Mouse (Mus musculus) kidney, embryonic 14.5 days (tissue): ENCODE results near the gene Mturn. TPM values are rescaled to one million over a fixed set of nuclear protein-coding genes. Genes with fewer than 3 reads are reported as not detected.

ENCODE experiments used
- ATAC-seq: fragments of 200-750 bp; cut with Nextera tagmentation; 2 replicates; pipeline ENCODE4 v1.8.0; 2017; ENCODE audit warnings: moderate number of reproducible peaks, mild to moderate bottlenecking, moderate TSS enrichment, moderate library complexity; ENCODE audit not compliant: low FRiP score, low TSS enrichment
- H3K27ac ChIP-seq: fragments of 300-500 bp; sonication (generic); 2 replicates; pipeline ENCODE4 v1.5.1; 2014; ENCODE audit warnings: low read depth, mild to moderate bottlenecking, low read length, moderate library complexity, mixed read lengths
- H3K27me3 ChIP-seq: fragments of 300-500 bp; sonication (generic); 2 replicates; pipeline ENCODE4 v1.6.1; 2014; ENCODE audit warnings: mild to moderate bottlenecking, low read length; ENCODE audit not compliant: control insufficient read depth, insufficient read depth
- H3K36me3 ChIP-seq: fragments of 300-500 bp; sonication (generic); 2 replicates; pipeline ENCODE4 v1.6.1; 2014; ENCODE audit warnings: low read length, mixed read lengths; ENCODE audit not compliant: control insufficient read depth, insufficient read depth
- H3K4me1 ChIP-seq: fragments of 300-500 bp; sonication (generic); 2 replicates; pipeline ENCODE4 v1.6.1; 2014; ENCODE audit warnings: low read length, mixed read lengths; ENCODE audit not compliant: control insufficient read depth, insufficient read depth
- H3K4me2 ChIP-seq: fragments of 300-500 bp; sonication (generic); replicated peaks from 2 replicates; pipeline ENCODE4 v1.6.1; 2014; ENCODE audit warnings: low read depth, mild to moderate bottlenecking, low read length
- H3K4me3 ChIP-seq: fragments of 300-500 bp; sonication (generic); 2 replicates; pipeline ENCODE4 v1.5.1; 2014; ENCODE audit warnings: mild to moderate bottlenecking, low read length
- H3K9ac ChIP-seq: fragments of 300-500 bp; sonication (generic); 2 replicates; pipeline ENCODE4 v1.6.1; 2014; ENCODE audit warnings: low read depth, mild to moderate bottlenecking, low read length, moderate library complexity
- H3K9me3 ChIP-seq: fragments of 300-500 bp; sonication (generic); 2 replicates; pipeline ENCODE4 v1.6.1; 2016; ENCODE audit warnings: low read length; ENCODE audit not compliant: control insufficient read depth
- WGBS: fragments of 180-500 bp; shearing (Covaris S2); extraction: QIAGEN DNeasy Blood & Tissue Kit; methylation state at CpG from one replicate; pipeline ENCODE4 v1.1.7; 2014; 5-methylcytosine and 5-hydroxymethylcytosine counted together
- polyA plus RNA-seq: library from polyadenylated mRNA; unstranded; fragments of >200 nt; fragmentation: Nextera tagmentation; extraction: Ambion mirVana; gene quantifications from 2 replicates; pipeline ENCODE4 v1.2.1, GENCODE M21; 2014

Mturn gene
- polyA plus RNA-seq, 1 experiment from 2014 or later, result 4.2 TPM

DNA sequence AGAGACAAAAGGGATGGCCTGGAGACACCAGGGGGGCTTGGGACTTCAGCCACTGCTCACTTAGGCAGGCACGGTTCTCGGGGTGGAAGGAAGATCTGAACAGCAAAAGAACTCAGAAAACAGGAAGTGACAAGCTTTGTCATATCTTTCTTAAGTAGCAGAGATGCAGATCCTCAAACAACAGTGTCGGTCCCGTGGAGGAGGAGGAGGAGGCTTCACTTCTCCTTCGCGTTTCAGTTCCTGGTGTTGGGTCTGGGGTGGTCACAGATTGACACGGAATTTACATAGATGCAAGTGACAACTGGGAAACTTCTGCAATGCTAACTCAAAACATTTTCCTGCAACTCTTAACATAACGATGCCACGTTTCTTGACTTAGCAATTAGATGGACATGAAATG is 54.7 kb downstream of the Mturn start:
- no peak overlapping the region for H3K9ac ChIP-seq
- no peak overlapping the region for H3K4me2 ChIP-seq
- H3K4me3 ChIP-seq, result no peak overlapping the region
- H3K9me3 ChIP-seq, result no peaks in the 10 kb centered on the region
- ATAC-seq, result no peak
- no peaks in the 10 kb centered on the region for H3K4me1 ChIP-seq
- H3K27ac ChIP-seq, result no peak overlapping the region
- H3K27me3 ChIP-seq, result no peaks in the 10 kb centered on the region
- H3K36me3 ChIP-seq, result no peaks in the 10 kb centered on the region
- 79% methylated on average over 9 of the region's 9 CpGs for WGBS

DNA sequence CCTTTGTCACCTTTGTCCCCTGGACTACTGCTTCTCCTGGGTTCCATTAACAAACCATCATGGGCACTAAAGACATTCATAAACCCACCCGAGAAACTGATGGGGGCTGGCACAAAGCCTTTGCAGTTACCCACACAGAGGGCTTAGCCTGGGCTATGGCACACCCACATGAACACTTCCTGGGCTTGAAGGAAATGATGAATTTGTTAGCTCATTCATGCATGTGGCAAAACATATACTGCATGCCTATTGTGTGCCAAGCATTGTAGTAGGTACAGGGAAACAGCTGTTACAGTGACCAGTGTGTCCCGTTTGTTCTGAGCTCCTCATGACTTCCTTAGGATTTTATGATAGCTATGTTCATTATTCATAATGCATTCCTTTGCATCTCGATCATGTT is 55.8 kb downstream of the Mturn start:
- Histone ChIP-seq H3K27ac (no peak overlapping the region), H3K9me3 (no peaks in the 10 kb centered on the region), H3K4me3 (no peak overlapping the region), H3K36me3 (no peaks in the 10 kb centered on the region), H3K27me3 (no peaks in the 10 kb centered on the region), H3K4me1 (no peaks in the 10 kb centered on the region), H3K9ac (no peak overlapping the region), H3K4me2 (no peak overlapping the region)
- ATAC-seq, result no peak
- WGBS, result 68% methylated on average over 3 of the region's 3 CpGs

DNA sequence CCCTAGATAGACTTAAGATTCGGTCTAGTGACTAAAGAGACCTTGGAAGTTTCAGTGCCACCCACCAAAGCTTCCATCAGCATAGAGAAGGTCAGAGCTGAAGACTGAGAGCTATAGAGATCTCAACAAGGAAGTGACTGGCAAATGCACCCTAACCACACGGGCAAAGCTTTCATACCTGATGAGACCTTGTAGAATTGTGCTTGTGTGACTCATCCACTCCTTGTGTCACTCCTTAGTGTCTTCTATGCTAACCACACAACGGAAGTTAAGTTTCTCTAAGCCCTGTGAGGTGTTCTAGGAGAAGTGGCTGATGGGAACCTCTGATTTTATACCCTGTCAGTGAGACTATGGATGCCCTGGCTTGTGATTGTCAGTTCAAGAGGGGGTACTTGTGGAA is 56.3 kb downstream of the Mturn start:
- Histone ChIP-seq H3K9me3 (no peaks in the 10 kb centered on the region), H3K27me3 (no peaks in the 10 kb centered on the region), H3K27ac (no peak overlapping the region), H3K36me3 (no peaks in the 10 kb centered on the region), H3K9ac (no peak overlapping the region), H3K4me3 (no peak overlapping the region), H3K4me2 (no peak overlapping the region), H3K4me1 (no peaks in the 10 kb centered on the region)
- WGBS, result 84% methylated on average over 3 of the region's 3 CpGs
- no peak for ATAC-seq

DNA sequence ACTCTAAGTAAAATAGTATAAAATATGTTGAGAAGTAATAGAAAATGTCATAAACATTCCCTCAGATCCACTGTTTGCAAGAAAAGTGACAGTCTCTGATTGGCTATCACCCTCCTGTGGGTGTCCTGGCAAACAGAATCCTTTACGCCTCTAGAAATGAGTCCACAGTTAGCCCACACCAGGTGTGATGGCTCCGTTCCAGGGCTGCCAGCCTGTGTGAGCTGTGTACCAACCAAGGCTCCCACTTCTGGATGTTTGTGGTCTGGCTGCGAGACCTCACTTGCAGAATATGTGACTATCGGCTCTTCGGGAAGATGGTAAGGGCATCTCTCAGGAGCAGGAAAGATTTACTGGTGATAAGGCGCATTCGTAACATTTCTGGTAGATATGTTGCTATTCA is 67.6 kb downstream of the Mturn start:
- 98% methylated on average over 7 of the region's 7 CpGs for WGBS
- no peaks in the 10 kb centered on the region for H3K36me3 ChIP-seq
- no peak overlapping the region for H3K4me2 ChIP-seq
- no peak overlapping the region for H3K27ac ChIP-seq
- no peak overlapping the region for H3K4me3 ChIP-seq
- no peak for ATAC-seq
- H3K9me3 ChIP-seq, result no peaks in the 10 kb centered on the region
- H3K4me1 ChIP-seq, result no peaks in the 10 kb centered on the region
- no peak overlapping the region for H3K9ac ChIP-seq
- no peaks in the 10 kb centered on the region for H3K27me3 ChIP-seq

DNA sequence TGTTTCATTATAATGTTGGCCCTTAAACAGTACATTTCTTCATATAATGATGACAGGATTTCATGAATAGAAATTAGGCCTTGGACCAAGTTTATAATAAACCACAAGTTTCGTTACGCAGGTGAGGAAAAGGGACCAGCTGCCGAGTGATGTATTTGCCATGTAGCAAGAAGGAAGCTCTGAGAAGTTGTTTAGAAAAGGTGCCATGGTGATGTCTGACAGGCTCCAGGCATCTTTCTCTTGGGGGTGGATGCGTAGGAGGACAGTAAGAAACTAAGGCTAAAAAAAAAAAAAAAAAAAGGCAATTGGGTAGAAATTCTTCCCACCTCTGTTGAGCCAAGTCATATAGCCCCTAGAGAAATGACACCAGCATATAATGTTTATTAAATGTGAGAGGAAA is 70.2 kb downstream of the Mturn start:
- H3K9me3 ChIP-seq, result no peaks in the 10 kb centered on the region
- H3K27ac ChIP-seq, result no peak overlapping the region
- 89% methylated on average over 4 of the region's 4 CpGs for WGBS
- no peak for ATAC-seq
- no peak overlapping the region for H3K9ac ChIP-seq
- H3K4me1 ChIP-seq, result no peaks in the 10 kb centered on the region
- H3K27me3 ChIP-seq, result no peaks in the 10 kb centered on the region
- H3K4me3 ChIP-seq, result no peak overlapping the region
- no peak overlapping the region for H3K4me2 ChIP-seq
- H3K36me3 ChIP-seq, result no peaks in the 10 kb centered on the region

DNA sequence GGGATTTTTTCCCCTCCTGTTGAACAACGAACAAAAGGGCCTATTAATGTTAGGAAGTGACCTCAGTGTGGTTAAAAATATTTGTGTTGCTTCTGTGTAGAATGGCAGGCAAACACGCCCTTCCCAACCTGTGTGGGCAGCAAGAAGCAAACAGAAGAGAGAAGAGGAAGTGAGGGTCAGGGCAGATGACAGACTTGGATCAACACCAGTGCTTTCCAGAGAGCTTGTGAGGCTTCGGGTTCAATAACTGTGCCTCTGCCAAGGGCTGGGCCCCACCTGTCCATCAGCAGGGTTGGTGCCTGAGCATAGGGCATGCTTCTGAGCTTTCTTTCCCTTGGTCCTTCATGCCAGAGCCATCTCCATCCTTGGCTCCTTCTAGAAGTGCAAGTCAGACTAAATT is 70.7 kb downstream of the Mturn start:
- Histone ChIP-seq H3K27me3 (no peaks in the 10 kb centered on the region), H3K9me3 (no peaks in the 10 kb centered on the region), H3K27ac (no peak overlapping the region), H3K4me1 (no peaks in the 10 kb centered on the region), H3K36me3 (no peaks in the 10 kb centered on the region), H3K4me2 (no peak overlapping the region), H3K4me3 (no peak overlapping the region), H3K9ac (no peak overlapping the region)
- ATAC-seq, result no peak
- 47% methylated on average over 3 of the region's 3 CpGs for WGBS

Other genes with a start within 250 kb of the Mturn start
- gene Scrn1, start 115.1 kb upstream of the Mturn start, polyA plus RNA-seq, result 5.2 and 6.3 TPM in 2 replicates
- 7.8 and 14.6 TPM in 2 replicates for gene Plekha8, start 86.5 kb upstream of the Mturn start, polyA plus RNA-seq
- 18.4 and 25.8 TPM in 2 replicates for gene Fkbp14, start 84.3 kb upstream of the Mturn start, polyA plus RNA-seq
- gene Znrf2, start 135.3 kb downstream of the Mturn start, polyA plus RNA-seq, result 4.5 and 5.9 TPM in 2 replicates